Mouse (Mus musculus) spleen, adult 2 months (tissue): ENCODE measurements around the gene Cdh16. TPM values are rescaled to one million over a fixed set of nuclear protein-coding genes. Genes with fewer than 3 reads are reported as not detected.

ENCODE experiments used
- DNase-seq, 2 experiments: peaks; one replicate each; pipeline versions ENCODE4 v3.0.0 to v3.0.0-alpha.2; 2012 to 2021; ENCODE audit warnings: low spot score in 2 of 2, low read depth in 1 of 2
- H3K27ac ChIP-seq: fragments of 200-500 bp; 2 replicates; pipeline ENCODE4 v1.5.1; 2012; ENCODE audit warnings: low read length, inconsistent platforms; ENCODE audit not compliant: insufficient read depth
- H3K27me3 ChIP-seq: fragments of 200-500 bp; 2 replicates; pipeline ENCODE4 v1.6.1; 2012; ENCODE audit warnings: mild to moderate bottlenecking, moderate library complexity, low read length, inconsistent platforms; ENCODE audit not compliant: control insufficient read depth, insufficient read depth
- H3K36me3 ChIP-seq: fragments of 200-500 bp; 2 replicates; pipeline ENCODE4 v1.6.1; 2012; ENCODE audit warnings: mild to moderate bottlenecking, low read length, inconsistent platforms; ENCODE audit not compliant: control insufficient read depth, insufficient read depth
- H3K4me1 ChIP-seq: fragments of 200-500 bp; 2 replicates; pipeline ENCODE4 v1.6.1; 2011; ENCODE audit warnings: inconsistent platforms; ENCODE audit not compliant: control insufficient read depth, insufficient read depth, insufficient read length
- H3K4me3 ChIP-seq: fragments of 200-500 bp; 2 replicates; pipeline ENCODE4 v1.5.1; 2011; ENCODE audit warnings: mild to moderate bottlenecking, inconsistent platforms; ENCODE audit not compliant: insufficient read depth, insufficient read length; ENCODE audit errors: extremely low read depth
- CTCF ChIP-seq: fragments of 200-500 bp; IDR thresholded peaks from 2 replicates; pipeline ENCODE4 v1.5.1; 2011; ENCODE audit warnings: mild to moderate bottlenecking, inconsistent platforms; ENCODE audit not compliant: insufficient read depth, insufficient read length, insufficient replicate concordance; ENCODE audit errors: extremely low read depth
- POLR2A ChIP-seq: fragments of 200-500 bp; IDR thresholded peaks from 2 replicates; pipeline ENCODE4 v1.6.1; 2011; ENCODE audit warnings: low read depth, low read length, inconsistent platforms
- WGBS: fragments of 180-500 bp; shearing (Covaris S2); methylation state at CpG from one replicate; pipeline ENCODE4 v1.1.7; 2018; 5-methylcytosine and 5-hydroxymethylcytosine counted together
- polyA plus RNA-seq: library from polyadenylated mRNA; depleted of rRNA; stranded (reverse); fragments of >200 nt; gene quantifications from 2 replicates; pipeline ENCODE4 v1.2.3, GENCODE M21; 2012; rRNA removed

Gene Cdh16
- polyA plus RNA-seq, 1 experiment = 0.29 TPM

DNA sequence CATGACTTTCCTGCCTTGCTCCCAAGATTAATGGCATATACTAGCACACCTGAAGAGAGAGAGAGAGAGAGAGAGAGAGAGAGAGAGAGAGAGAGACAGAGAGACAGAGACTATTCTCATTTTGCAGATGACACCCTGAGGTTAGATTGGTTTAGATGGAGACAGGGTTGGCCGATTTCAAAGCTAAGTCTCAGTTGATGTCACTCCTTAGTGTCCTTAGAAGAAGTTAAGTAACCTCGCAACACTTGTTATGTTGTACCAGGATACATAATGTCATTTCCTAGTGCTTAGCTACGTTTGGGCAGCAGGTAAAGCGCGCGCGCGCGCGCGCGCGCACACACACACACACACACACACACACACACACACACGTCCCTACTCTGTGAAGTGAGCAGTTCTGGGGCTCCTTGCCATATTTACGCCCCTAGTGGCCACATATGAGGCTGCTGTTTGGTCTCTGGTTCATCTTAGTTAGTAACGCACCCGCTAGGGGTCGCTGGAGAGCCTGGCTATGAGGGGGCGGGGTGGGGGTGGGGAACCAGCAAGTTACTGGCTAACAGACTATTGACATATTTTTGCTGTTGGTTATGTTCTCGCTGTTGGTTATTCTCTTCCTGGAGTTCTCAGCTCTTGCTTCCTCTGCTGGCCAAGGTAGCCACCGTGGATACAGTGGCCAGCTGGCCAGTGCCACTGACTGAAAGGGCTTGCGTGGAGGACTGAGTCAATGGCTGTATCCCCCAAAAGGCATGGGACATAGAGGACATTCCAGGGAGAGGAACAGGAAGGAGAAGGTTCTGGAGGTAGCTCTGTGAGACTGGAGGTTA, 59.4 kb downstream of the Cdh16 start:
- H3K27me3 ChIP-seq = no peaks in the 10 kb centered on the region
- H3K4me1 ChIP-seq = no peaks in the 10 kb centered on the region
- TF ChIP-seq POLR2A (no peak), CTCF (peak; percentile 93; the same call in 1 of the 2 replicates)
- WGBS = 14% methylated on average over 22 of the region's 22 CpGs
- H3K36me3 ChIP-seq = no peaks in the 10 kb centered on the region
- H3K4me3 ChIP-seq = no peak overlapping the region
- no peak overlapping the region for H3K27ac ChIP-seq
- peak; percentile 81 to 90 for DNase-seq

DNA sequence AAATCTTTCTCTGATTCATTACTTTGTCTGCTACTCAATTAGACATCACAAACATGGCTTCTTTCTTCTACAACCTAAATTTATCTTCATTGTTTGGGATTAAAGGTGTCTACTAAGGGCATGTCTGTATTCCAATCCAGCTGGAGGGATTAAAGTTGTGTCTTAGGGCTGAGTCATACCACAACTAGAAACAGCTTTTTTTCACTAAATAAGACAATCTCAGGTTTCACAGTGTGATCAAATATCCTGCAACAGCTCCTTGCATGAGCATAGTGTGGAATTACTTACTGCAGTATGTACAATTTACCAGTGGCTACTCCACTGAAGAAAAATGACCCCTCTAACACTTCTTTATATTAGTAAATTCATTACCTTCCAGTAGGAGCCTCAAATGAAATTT, 63.5 kb downstream of the Cdh16 start:
- Histone ChIP-seq H3K27ac (no peak overlapping the region), H3K36me3 (no peaks in the 10 kb centered on the region), H3K4me1 (no peaks in the 10 kb centered on the region), H3K4me3 (no peak overlapping the region), H3K27me3 (no peaks in the 10 kb centered on the region)
- DNase-seq = no peak
- TF ChIP-seq POLR2A = no peak
- TF ChIP-seq CTCF = no peak

DNA sequence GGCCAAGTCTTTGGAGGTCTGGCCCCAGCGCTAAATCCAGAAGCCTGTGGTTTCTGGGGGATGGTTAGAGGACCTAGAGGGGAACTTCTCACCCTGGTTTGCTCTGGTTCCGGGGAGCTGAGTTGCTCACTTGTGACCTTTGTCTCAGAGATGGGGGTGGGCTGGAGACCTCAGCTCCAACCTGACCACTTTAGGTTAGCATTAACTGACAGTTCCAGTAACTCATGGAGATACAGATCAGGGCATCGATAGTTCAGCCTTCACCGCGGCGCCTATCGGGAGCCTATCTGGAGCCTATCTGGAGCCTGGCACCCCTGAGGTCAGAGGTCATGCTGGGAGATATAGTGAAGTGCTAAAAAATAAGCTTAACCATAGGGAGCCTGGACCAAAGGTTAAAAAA, 67.0 kb downstream of the Cdh16 start:
- no peaks in the 10 kb centered on the region for H3K36me3 ChIP-seq
- DNase-seq = no peak
- TF ChIP-seq CTCF (no peak), POLR2A (no peak)
- no peaks in the 10 kb centered on the region for H3K27me3 ChIP-seq
- WGBS = 66% methylated on average over 7 of the region's 7 CpGs
- no peak overlapping the region for H3K4me3 ChIP-seq
- H3K27ac ChIP-seq = no peak overlapping the region
- H3K4me1 ChIP-seq = no peaks in the 10 kb centered on the region

DNA sequence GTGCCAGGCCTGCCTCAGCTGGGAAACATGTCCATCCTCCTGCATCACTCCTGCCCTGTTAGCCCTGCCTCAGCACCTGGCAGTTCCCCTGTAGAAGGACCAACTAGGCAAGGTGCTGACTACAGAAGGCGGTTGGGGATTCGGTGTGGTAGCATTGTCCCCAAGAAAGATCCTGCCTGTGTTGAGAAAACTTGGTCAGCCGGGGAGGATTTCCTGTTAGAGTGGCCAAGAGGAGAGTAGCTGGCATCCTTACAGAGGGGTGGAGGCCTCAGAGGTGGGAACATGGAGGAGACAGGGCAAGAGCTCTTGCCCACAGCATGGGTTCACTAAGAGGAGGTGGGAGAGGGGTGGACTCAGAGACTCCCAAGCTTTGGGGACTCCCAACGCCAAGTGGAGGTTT, 69.0 kb downstream of the Cdh16 start:
- Histone ChIP-seq H3K27ac (no peak overlapping the region), H3K4me3 (no peak overlapping the region), H3K4me1 (no peaks in the 10 kb centered on the region), H3K27me3 (no peaks in the 10 kb centered on the region), H3K36me3 (no peaks in the 10 kb centered on the region)
- TF ChIP-seq POLR2A = no peak
- TF ChIP-seq CTCF = no peak
- WGBS = 82% methylated on average over 4 of the region's 4 CpGs
- no peak for DNase-seq

Other genes with a start within 250 kb of the Cdh16 start
- gene Cmtm4, start 228.6 kb downstream of the Cdh16 start, polyA plus RNA-seq = 4.8 and 5.6 TPM in 2 replicates
- 8.4 and 8.6 TPM in 2 replicates for gene Dync1li2, start 181.3 kb downstream of the Cdh16 start, polyA plus RNA-seq
- 0.23 and 0.25 TPM in 2 replicates for gene Terb1, start 114.5 kb downstream of the Cdh16 start, polyA plus RNA-seq
- 4.1 and 6.6 TPM in 2 replicates for gene Nae1, start 89.8 kb downstream of the Cdh16 start, polyA plus RNA-seq
- gene Car7, start 89.7 kb downstream of the Cdh16 start, polyA plus RNA-seq = 1.4 and 1.9 TPM in 2 replicates
- 2.4 and 2.9 TPM in 2 replicates for gene Pdp2, start 32.9 kb downstream of the Cdh16 start, polyA plus RNA-seq
- gene Rrad, start 6.9 kb upstream of the Cdh16 start, polyA plus RNA-seq = 13.1 and 17.2 TPM in 2 replicates
- gene Ciao2b, start 17.6 kb upstream of the Cdh16 start, polyA plus RNA-seq = 35.7 and 37.5 TPM in 2 replicates
- gene Ces2a, start 109.6 kb upstream of the Cdh16 start, polyA plus RNA-seq = not detected in 2 replicates
- gene Ces2b, start 207.2 kb upstream of the Cdh16 start, polyA plus RNA-seq = not detected in 2 replicates
- gene Ces2c, start 222.7 kb upstream of the Cdh16 start, polyA plus RNA-seq = 0.33 and 0.84 TPM in 2 replicates